Mouse (Mus musculus) mature B cell (primary cell): ENCODE measurements around the gene Gm10065.

Source experiments
- in situ Hi-C: fragments of 300-500 bp; cut with MboI; formaldehyde crosslinking; loops from 2 replicates; pipeline ENCODE4 v1.14.3; 2019

Gm10065 gene

DNA sequence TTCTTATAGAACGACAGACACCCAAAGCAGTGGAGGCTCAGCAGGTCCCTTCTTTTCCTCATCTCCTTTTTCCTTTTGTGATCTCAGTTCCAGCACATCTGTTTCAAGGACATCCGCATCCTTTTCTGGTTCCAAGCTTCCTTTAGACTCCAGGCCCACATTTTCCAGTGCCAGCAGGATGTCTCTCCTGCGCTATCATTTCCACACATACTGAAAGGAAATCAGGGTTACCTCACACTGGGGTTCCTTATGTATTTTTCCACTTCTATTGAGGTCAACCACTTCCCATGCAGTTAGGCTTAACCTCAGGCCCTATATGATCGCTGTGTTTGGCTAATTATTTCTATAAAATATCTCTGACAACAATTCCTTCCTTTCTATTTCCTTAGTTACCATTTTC lies 43.8 kb downstream of the Gm10065 start:
- in situ Hi-C loops: no loop called here
